Mouse (Mus musculus): ENCODE data around the gene Lmo3.

- no peak for TF ChIP-seq POLR2A (IDR thresholded peaks at IDR 0.05; ENCODE audit: control insufficient read depth, low read depth, low read length)
- TF ChIP-seq CTCF (IDR thresholded peaks at IDR 0.05; ENCODE audit: control insufficient read depth, insufficient read depth, insufficient replicate concordance, low read depth, low read length), result no peak
These were observed 154.4 kb downstream of the Lmo3 start for GRCm38 (mm10) chr6:138427394-138427793.

Data from testis, adult 2 months (tissue).